Comparison of ENCODE assay signal across 8 mouse cellular contexts in the genomic region with DNA sequence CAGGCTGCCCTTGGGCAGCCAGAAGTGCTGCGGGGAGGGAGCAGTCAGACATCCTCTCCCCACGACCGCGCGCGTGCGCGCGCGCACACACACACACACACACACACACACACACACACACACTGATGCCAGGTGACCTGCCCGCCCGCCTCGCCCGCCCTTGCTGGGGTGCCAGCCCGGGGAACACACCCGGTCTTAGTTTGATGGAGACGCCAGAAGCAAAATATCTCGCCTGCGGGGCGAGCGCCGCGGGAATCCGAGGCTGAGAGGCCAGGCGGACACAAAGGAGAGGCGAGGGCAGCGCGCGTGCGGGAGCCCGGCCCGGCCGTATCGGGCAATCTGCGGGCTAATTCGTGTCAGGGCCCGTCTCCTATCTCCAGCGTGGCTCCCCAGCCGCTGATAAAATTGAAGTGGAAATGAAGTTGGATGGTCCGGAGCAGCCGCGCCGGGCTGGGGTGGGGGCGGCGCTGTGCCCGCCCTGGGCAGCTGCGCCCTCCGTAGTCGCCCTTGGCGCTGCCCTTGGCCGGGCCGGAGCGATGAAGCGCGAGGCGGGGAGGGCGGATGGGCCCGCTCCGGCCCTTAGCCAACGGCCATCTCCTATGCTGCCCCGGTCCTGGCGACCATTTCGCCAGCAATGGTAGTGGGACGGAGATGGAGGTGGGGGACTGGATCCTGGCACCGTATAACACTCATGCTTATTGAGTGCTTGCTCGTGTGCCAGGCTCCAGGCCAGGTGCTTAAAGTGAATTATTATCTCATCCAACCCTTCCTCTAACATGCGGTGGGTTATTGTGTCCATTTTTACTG.
A peak's percentile ranks its signal among the peaks of the same experiment; 100 is the strongest.
DNase-seq lines count a peak whose midpoint lies in the region; ATAC-seq and TF ChIP-seq lines count a peak whose summit lies in the region.

No protein-coding gene starts in this region.

- no peak overlapping the region for H3K27ac ChIP-seq in ES-Bruce4 (ENCODE audit: insufficient read depth, low read length)
- H3K27ac ChIP-seq in embryonic facial prominence, embryonic 11.5 days (replicated peaks; ENCODE audit: low read depth, low read length): no peak overlapping the region
- H3K27ac ChIP-seq in hindbrain, embryonic 11.5 days (ENCODE audit: low read depth, low read length): peak overlapping the region; percentile 86
- H3K27ac ChIP-seq in limb, embryonic 12.5 days: no peak overlapping the region

- TF ChIP-seq EP300 in ES-Bruce4 (IDR thresholded peaks at IDR 0.05; ENCODE audit: insufficient read depth, low read depth, low read length): no peak

- TF ChIP-seq CTCF in ES-Bruce4 (IDR thresholded peaks at IDR 0.05; ENCODE audit: low read depth, low read length): no peak

- peaks cover 9% of the 10 kb centered on the region; the same call in 1 of the 2 replicates for H3K27me3 ChIP-seq in ES-Bruce4 (ENCODE audit: control insufficient read depth, insufficient read depth, low read length, poor library complexity, severe bottlenecking)
- H3K27me3 ChIP-seq in embryonic facial prominence, embryonic 11.5 days (ENCODE audit: control insufficient read depth, insufficient read depth, low read length): peaks cover 13% of the 10 kb centered on the region
- H3K27me3 ChIP-seq in hindbrain, embryonic 11.5 days (ENCODE audit: control insufficient read depth, insufficient read depth, low read length): peaks cover 8% of the 10 kb centered on the region
- H3K27me3 ChIP-seq in limb, embryonic 12.5 days: peaks cover 71% of the 10 kb centered on the region

- no peaks in the 10 kb centered on the region for H3K36me3 ChIP-seq in ES-Bruce4 (ENCODE audit: control insufficient read depth, insufficient read depth, low read length, poor library complexity, severe bottlenecking)
- H3K36me3 ChIP-seq in embryonic facial prominence, embryonic 11.5 days (replicated peaks; ENCODE audit: control insufficient read depth, insufficient read depth, low read depth, low read length): no peaks in the 10 kb centered on the region
- H3K36me3 ChIP-seq in hindbrain, embryonic 11.5 days (ENCODE audit: control insufficient read depth, insufficient read depth, low read length): no peaks in the 10 kb centered on the region
- no peaks in the 10 kb centered on the region for H3K36me3 ChIP-seq in limb, embryonic 12.5 days

- peaks cover 2% of the 10 kb centered on the region for H3K4me1 ChIP-seq in ES-Bruce4 (ENCODE audit: control insufficient read depth, insufficient read depth, low read length)
- H3K4me1 ChIP-seq in embryonic facial prominence, embryonic 11.5 days (ENCODE audit: control insufficient read depth, insufficient read depth, low read length): no peaks in the 10 kb centered on the region
- H3K4me1 ChIP-seq in hindbrain, embryonic 11.5 days (replicated peaks; ENCODE audit: control insufficient read depth, insufficient read depth, low read length): 0 out of 2 replicates have a peak, but pooled peaks cover 2% of the 10 kb centered on the region
- H3K4me1 ChIP-seq in limb, embryonic 12.5 days (replicated peaks): peaks cover 17% of the 10 kb centered on the region

- DNase-seq in ZHBTc4 (ENCODE audit: low read depth, low spot score): peak; percentile 28
- DNase-seq in embryonic facial prominence, embryonic 11.5 days (ENCODE audit: low spot score): peak; percentile 50
- peak; percentile 72 for DNase-seq in hindbrain, embryonic 11.5 days (ENCODE audit: low spot score)
- DNase-seq in retina, postnatal 1 day: peak; percentile 62
- DNase-seq in thymus, postnatal 36 days: no peak
- DNase-seq in gastrocnemius, postnatal 4 days (ENCODE audit: low spot score in 2 of 2): no peak

- H3K4me2 ChIP-seq in embryonic facial prominence, embryonic 11.5 days (ENCODE audit: low read depth, low read length): peak overlapping the region; percentile 86
- peak overlapping the region; percentile 72 for H3K4me2 ChIP-seq in hindbrain, embryonic 11.5 days (replicated peaks; ENCODE audit: low read depth, low read length)
- peak overlapping the region; percentile 91 for H3K4me2 ChIP-seq in limb, embryonic 12.5 days

- ATAC-seq in embryonic facial prominence, embryonic 11.5 days (replicated peaks; ENCODE audit: insufficient number of reproducible peaks, low FRiP score, low TSS enrichment, low read depth): 0 out of 2 replicates have a peak, but pooled peaks have one; percentile 49
- ATAC-seq in hindbrain, embryonic 11.5 days (ENCODE audit: low FRiP score): peak; percentile 61; the same call in 1 of the 2 replicates
- no peak for ATAC-seq in limb, embryonic 12.5 days (ENCODE audit: insufficient number of reproducible peaks, insufficient read depth, low FRiP score, low TSS enrichment, low read depth)

- H3K9ac ChIP-seq in ES-Bruce4 (ENCODE audit: low read depth, poor library complexity, severe bottlenecking): peak overlapping the region; percentile 66
- H3K9ac ChIP-seq in embryonic facial prominence, embryonic 11.5 days (replicated peaks; ENCODE audit: low read length): peak overlapping the region; percentile 83
- peak overlapping the region; percentile 75 for H3K9ac ChIP-seq in hindbrain, embryonic 11.5 days (ENCODE audit: low read depth, low read length)
- H3K9ac ChIP-seq in limb, embryonic 12.5 days (replicated peaks): peak overlapping the region; percentile 80

- TF ChIP-seq POLR2A in ES-Bruce4 (IDR thresholded peaks at IDR 0.05; ENCODE audit: insufficient read depth, low read length): no peak

- H3K9me3 ChIP-seq in ES-Bruce4 (replicated peaks; ENCODE audit: control insufficient read depth, insufficient read depth, low read length, poor library complexity, severe bottlenecking): peaks cover 2% of the 10 kb centered on the region; the same call in 1 of the 2 replicates
- H3K9me3 ChIP-seq in embryonic facial prominence, embryonic 11.5 days (replicated peaks; ENCODE audit: control insufficient read depth, low read length): no peaks in the 10 kb centered on the region
- H3K9me3 ChIP-seq in hindbrain, embryonic 11.5 days (ENCODE audit: control insufficient read depth, low read length): no peaks in the 10 kb centered on the region
- no peaks in the 10 kb centered on the region for H3K9me3 ChIP-seq in limb, embryonic 12.5 days

- H3K4me3 ChIP-seq in ES-Bruce4 (ENCODE audit: low read depth, low read length): peak overlapping the region; percentile 29
- peak overlapping the region; percentile 48 for H3K4me3 ChIP-seq in embryonic facial prominence, embryonic 11.5 days (ENCODE audit: low read depth, low read length)
- peak overlapping the region; percentile 48 for H3K4me3 ChIP-seq in hindbrain, embryonic 11.5 days (ENCODE audit: low read depth, low read length)
- H3K4me3 ChIP-seq in limb, embryonic 12.5 days (replicated peaks): peak overlapping the region; percentile 54

- 2% methylated on average over 63 of the region's 67 CpGs for WGBS in embryonic facial prominence, embryonic 11.5 days
- WGBS in hindbrain, embryonic 11.5 days: 2% methylated on average over 67 of the region's 67 CpGs
- 2% methylated on average over 63 of the region's 67 CpGs for WGBS in limb, embryonic 12.5 days

Comparison
In these comparisons a context has a peak if more than half of its experiments do, and no peak if none do; other contexts are left out.
1. DNase-seq: peak in ZHBTc4 (single experiment), embryonic facial prominence, embryonic 11.5 days (single experiment), hindbrain, embryonic 11.5 days (single experiment) and retina, postnatal 1 day (single experiment); none in thymus, postnatal 36 days (0 of 2) and gastrocnemius, postnatal 4 days (0 of 2).
2. Peak in every context shown above with its lines, with median percentiles within 50 percentile points of each other: H3K4me3 ChIP-seq, H3K9ac ChIP-seq and H3K4me2 ChIP-seq.